Mouse (Mus musculus) telencephalon, adult 2 months (tissue): ENCODE data around the gene Pnpla8.

Source experiments
- DNase-seq: peaks from one replicate; pipeline ENCODE4 v3.0.0-alpha.2; 2011; ENCODE audit warnings: low read depth, low spot score

Gene Pnpla8

DNA sequence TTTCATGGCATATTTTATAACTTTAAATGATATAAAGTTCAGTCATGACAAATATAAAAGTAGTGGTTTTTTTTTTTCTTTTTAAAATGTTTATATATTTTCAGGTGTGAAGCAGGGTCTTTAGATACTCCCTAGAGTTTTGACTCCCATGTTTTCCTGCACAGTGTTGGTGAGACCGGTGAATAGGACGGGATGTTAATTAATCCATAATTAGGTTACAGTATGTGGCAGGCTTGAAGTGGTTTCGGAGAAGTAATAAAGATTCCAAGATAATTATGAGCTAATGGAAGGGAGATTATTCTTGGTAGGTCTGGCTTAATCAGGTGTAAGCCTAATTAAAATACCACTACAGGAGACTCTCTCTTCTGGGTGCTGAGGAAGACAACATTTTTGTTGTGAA lies 125.0 kb downstream of the Pnpla8 start:
- DNase-seq = no peak

DNA sequence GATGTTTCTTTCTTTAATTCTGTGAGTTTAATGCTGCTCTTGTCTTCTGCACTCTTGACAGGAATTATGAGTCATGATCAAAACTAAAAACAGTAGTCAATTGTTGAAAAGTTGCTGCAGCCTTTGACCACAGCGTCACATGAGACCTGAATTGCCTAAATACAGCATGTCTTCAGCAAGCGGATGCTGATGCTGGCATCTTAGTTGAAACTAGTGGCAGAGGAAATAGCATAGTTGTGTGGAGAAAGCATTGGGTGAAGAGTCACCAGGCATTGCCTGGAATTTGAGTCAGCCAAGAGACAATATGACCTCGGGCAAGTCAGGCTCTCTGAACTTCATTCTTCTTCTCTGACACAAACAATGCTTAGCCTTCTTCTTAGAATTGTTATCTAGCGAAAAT lies 133.9 kb downstream of the Pnpla8 start:
- no peak for DNase-seq

DNA sequence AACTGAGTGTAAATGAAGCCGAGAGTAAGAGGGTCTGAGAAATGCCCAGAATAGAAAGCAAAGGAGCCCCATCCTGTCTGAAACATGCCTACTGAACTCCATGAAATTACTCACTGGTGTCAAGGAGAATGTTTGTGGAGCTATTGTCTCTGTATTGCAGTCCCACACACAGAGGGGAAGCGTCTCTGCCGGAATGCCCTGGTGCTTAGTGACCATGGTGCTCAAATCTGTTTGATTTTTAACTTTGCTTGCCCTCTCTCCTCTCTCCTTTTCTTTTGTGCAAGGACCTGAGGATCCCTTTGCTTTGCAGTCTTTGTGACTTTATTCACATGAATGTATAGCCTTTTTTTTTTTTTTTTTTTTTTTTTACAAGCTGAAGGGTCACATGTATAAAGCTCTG lies 136.3 kb downstream of the Pnpla8 start:
- DNase-seq = no peak

DNA sequence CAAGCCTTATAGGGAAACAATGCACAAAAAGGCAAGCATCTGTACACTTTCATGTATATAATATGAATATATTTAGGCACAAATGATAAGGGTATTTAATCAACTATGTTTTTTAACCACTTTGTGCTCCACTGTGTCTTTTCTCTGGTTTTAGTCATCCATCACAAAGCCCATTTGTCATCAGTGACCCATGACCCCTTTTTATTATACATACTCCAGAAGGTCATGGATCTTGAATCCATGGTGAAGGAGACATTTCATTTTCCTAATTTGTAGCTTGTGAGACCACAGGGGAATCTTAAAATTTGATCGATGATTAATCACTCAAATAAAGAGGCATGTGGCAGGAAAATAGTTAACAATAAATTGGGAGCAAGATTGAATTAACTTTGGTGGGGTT lies 136.7 kb downstream of the Pnpla8 start:
- no peak for DNase-seq

DNA sequence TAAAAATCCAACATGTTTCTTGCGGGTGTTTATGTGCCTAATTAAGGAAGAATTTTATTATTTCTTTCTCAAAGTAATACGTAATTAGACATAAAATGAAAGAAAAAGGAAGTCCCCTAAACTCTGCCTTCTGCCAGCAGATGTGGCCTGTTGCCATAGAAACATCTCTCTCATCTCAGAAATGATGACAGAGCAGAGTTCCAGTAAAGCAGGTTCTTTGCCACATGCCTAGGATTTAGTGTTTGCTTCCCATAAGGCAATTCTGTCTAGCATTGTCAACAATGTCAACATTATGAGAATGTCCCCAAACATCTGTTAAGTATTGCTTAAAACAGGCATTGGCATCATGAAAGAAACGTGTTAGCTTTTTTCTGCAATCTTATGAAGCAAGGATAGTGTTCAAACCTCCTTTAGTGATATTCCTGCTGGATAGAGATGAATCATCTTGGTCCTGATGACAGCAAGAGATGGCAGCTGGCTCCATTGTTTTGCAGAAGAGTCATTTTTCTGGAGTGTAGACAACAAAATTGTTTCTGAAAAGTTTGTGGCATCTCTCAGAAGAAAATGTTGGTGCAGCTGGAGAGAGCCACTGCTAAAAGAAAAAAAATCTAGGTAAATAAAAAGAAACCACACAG lies 150.0 kb downstream of the Pnpla8 start:
- no peak for DNase-seq
